Mouse (Mus musculus) C2C12 (cell line): ENCODE results near the gene Irs3.

Experiments
- CEBPB ChIP-seq: IDR thresholded peaks from one replicate; pipeline ENCODE4 v1.6.1; 2011; ENCODE audit warnings: low read depth, mild to moderate bottlenecking, control low read depth, moderate library complexity
- CTCF ChIP-seq: IDR thresholded peaks from one replicate; pipeline ENCODE4 v1.5.1; 2011; ENCODE audit not compliant: control insufficient read depth, insufficient read depth, insufficient read length
- MAX ChIP-seq: IDR thresholded peaks from one replicate; pipeline ENCODE4 v1.6.1; 2011; ENCODE audit warnings: mild to moderate bottlenecking, control low read depth
- MYOD1 ChIP-seq: IDR thresholded peaks from one replicate; pipeline ENCODE4 v1.6.1; 2011; ENCODE audit warnings: low read depth; ENCODE audit not compliant: control insufficient read depth, insufficient read length
- USF1 ChIP-seq: IDR thresholded peaks from one replicate; pipeline ENCODE4 v1.6.1; 2011; ENCODE audit warnings: low read depth, mild to moderate bottlenecking, control low read depth, moderate library complexity

- TF ChIP-seq MYOD1, result no peak
- TF ChIP-seq CTCF, result no peak
- no peak for TF ChIP-seq MAX
- TF ChIP-seq CEBPB, result no peak
- no peak for TF ChIP-seq USF1
These were observed 48.8 kb downstream of the Irs3 start for GRCm38 (mm10) chr5:137596601-137597261.
